Mouse (Mus musculus) ES-E14 (cell line): ENCODE data around the gene Aldh1l1. TPM values are rescaled to one million over a fixed set of nuclear protein-coding genes. Genes with fewer than 3 reads are reported as not detected.
A peak's percentile ranks its signal among the peaks of the same experiment; 100 is the strongest.

ENCODE experiments used
- DNase-seq: peaks from one replicate; pipeline ENCODE4 v3.0.0-alpha.2; 2013; ENCODE audit warnings: low read depth, low spot score
- H3K27ac ChIP-seq: 2 replicates; pipeline ENCODE4 v1.5.1; 2012; ENCODE audit warnings: low read depth, mild to moderate bottlenecking, low read length, moderate library complexity, mixed read lengths; ENCODE audit not compliant: poor library complexity, insufficient read depth, severe bottlenecking
- H3K36me3 ChIP-seq: 2 replicates; pipeline ENCODE4 v1.6.1; 2012; ENCODE audit warnings: mild to moderate bottlenecking, low read length, moderate library complexity, mixed read lengths; ENCODE audit not compliant: control insufficient read depth, poor library complexity, insufficient read depth, severe bottlenecking
- H3K4me1 ChIP-seq, 2 experiments: fragments of 150-350 bp in 1 of 2; sonication (generic) in 1 of 2; 2 replicates each; pipeline ENCODE4 v1.6.1; 2012; ENCODE audit warnings: low read length in 2 of 2, mild to moderate bottlenecking in 1 of 2, mixed read lengths in 1 of 2; ENCODE audit not compliant: control insufficient read depth in 2 of 2, insufficient read depth in 2 of 2, poor library complexity in 1 of 2
- H3K4me3 ChIP-seq, 2 experiments: fragments of 150-350 bp in 1 of 2; sonication (generic) in 1 of 2; 2 replicates each; pipeline ENCODE4 v1.5.1; 2012; ENCODE audit warnings: low read length in 2 of 2, low read depth in 1 of 2, mild to moderate bottlenecking in 1 of 2, mixed read lengths in 1 of 2; ENCODE audit not compliant: insufficient read depth in 1 of 2, poor library complexity in 1 of 2, severe bottlenecking in 1 of 2
- H3K9ac ChIP-seq: 2 replicates; pipeline ENCODE4 v1.6.1; 2012; ENCODE audit warnings: low read depth, mild to moderate bottlenecking, low read length, mixed read lengths; ENCODE audit not compliant: poor library complexity, insufficient read depth, severe bottlenecking
- H3K9me3 ChIP-seq: fragments of 150-350 bp; sonication (generic); 2 replicates; pipeline ENCODE4 v1.6.1; 2012; ENCODE audit warnings: low read depth, mild to moderate bottlenecking, low read length; ENCODE audit not compliant: control insufficient read depth, insufficient read depth
- CHD2 ChIP-seq: IDR thresholded peaks from 2 replicates; pipeline ENCODE4 v1.6.1; 2014; ENCODE audit warnings: mild to moderate bottlenecking, low read depth, low read length, inconsistent platforms
- HCFC1 ChIP-seq: IDR thresholded peaks from 2 replicates; pipeline ENCODE4 v1.6.1; 2012; ENCODE audit warnings: low read length, inconsistent platforms, borderline replicate concordance; ENCODE audit not compliant: insufficient read depth
- MAFK ChIP-seq: IDR thresholded peaks from 2 replicates; pipeline ENCODE4 v1.6.1; 2014; ENCODE audit warnings: mild to moderate bottlenecking, low read depth, low read length, inconsistent platforms; ENCODE audit not compliant: insufficient read depth
- ZC3H11A ChIP-seq: IDR thresholded peaks from 2 replicates; pipeline ENCODE4 v1.6.1; 2012; ENCODE audit warnings: low read depth, mild to moderate bottlenecking, inconsistent platforms, low read length, borderline replicate concordance
- ZNF384 ChIP-seq: IDR thresholded peaks from 2 replicates; pipeline ENCODE4 v1.6.1; 2012; ENCODE audit warnings: low read depth, low read length, inconsistent platforms
- in situ Hi-C, 2 experiments: fragments of 600-800 bp; cut with MboI; formaldehyde crosslinking; loops; one replicate each; pipeline ENCODE4 v1.15.1; 2025; ENCODE audit warnings: low sequenced_read_pairs in 2 of 2, inconsistent platforms in 1 of 2; ENCODE audit not compliant: unreplicated experiment in 2 of 2
- total RNA-seq: library from RNA; depleted of rRNA; stranded (reverse); fragments of 300-350 nt; gene quantifications from 2 replicates; pipeline ENCODE4 v1.2.3, GENCODE M21; 2012

Gene Aldh1l1
- total RNA-seq, 1 experiment: 3.9 TPM

DNA sequence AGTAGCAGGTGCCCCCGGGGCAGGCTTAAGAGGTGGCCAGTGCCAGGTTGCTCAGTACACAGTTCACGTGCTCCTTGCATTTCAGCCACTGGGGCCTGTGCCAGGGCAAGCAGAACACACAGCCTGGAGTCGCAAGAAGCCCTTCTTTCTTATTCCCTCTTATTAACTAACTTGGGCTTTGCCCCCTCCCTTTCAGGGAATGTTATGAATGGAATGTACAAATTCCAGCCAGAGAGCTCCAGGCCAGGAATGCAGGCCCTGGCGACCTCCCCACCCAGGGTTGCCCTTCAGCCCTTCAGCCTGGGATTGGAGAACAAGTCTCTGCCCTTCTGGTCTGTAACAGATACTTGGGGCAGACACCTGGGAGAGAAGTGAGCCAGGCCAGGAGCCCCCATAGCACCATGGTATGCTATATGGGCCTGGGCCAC, 22.0 kb downstream of the Aldh1l1 start:
- TF ChIP-seq CHD2: peak; percentile 64; the same call in 1 of the 2 replicates
- no peak for TF ChIP-seq ZNF384
- no peak for TF ChIP-seq HCFC1
- no peak for TF ChIP-seq ZC3H11A
- no peaks in the 10 kb centered on the region for H3K36me3 ChIP-seq
- peaks cover 5 to 30% of the 10 kb centered on the region in 2 experiments for H3K4me1 ChIP-seq
- peak overlapping the region; percentile 51 for H3K27ac ChIP-seq
- peak overlapping the region; percentile 44 for H3K9ac ChIP-seq
- peak; percentile 66 for DNase-seq
- in situ Hi-C loops: no loop called here
- H3K9me3 ChIP-seq: no peaks in the 10 kb centered on the region
- H3K4me3 ChIP-seq: no peak overlapping the region

DNA sequence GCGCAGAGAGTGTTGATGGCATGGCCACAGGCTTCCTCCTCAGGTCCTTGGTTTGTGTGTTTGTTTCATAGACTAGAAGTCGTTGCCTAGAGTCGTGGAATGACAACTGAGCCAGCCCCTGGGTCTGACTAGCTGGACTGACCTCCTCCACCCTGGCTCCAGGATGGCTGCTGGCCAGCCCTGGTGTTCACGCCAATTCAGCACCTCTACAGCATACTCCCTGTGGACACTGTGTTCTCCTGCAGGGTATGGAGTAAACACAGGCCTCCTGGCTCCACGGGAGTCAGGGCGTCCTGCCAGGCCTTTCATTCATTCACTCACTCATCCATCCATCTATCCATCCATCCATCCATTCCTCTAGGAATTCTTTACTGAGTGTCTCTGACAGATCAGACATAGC, 22.9 kb downstream of the Aldh1l1 start:
- Histone ChIP-seq H3K9ac (no peak overlapping the region), H3K36me3 (no peaks in the 10 kb centered on the region), H3K4me1 (peaks cover 7 to 32% of the 10 kb centered on the region in 2 experiments), H3K27ac (no peak overlapping the region), H3K4me3 (no peak overlapping the region), H3K9me3 (no peaks in the 10 kb centered on the region)
- DNase-seq: no peak
- TF ChIP-seq ZNF384 (no peak), HCFC1 (no peak), ZC3H11A (no peak), CHD2 (no peak), MAFK (no peak)
- in situ Hi-C loops: no loop called here

DNA sequence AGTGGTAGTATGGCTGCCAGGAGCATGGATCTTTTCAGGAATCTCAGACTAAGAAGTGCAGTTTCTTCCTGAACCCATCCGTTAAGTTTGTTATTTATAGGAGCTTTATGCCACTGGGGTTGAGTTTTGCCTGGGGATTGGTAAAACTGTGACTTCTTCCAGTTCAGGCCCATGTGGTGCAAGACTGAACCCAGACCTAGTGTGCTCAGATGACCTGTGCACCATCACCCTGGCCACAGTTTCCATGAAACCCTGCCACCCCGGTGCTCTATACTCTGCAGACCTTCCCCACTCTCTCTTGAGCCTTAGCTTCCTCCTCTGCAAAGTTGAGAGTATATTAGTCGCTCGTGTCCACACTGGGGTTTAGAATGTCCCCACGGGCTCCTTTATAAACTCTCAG, 26.2 kb downstream of the Aldh1l1 start:
- TF ChIP-seq MAFK (no peak), HCFC1 (no peak), ZNF384 (no peak), CHD2 (no peak), ZC3H11A (no peak)
- Histone ChIP-seq H3K36me3 (no peaks in the 10 kb centered on the region), H3K4me1 (peaks cover 8 to 33% of the 10 kb centered on the region in 2 experiments), H3K9me3 (no peaks in the 10 kb centered on the region), H3K27ac (no peak overlapping the region), H3K9ac (no peak overlapping the region), H3K4me3 (no peak overlapping the region)
- in situ Hi-C loops: no loop called here
- DNase-seq: no peak

DNA sequence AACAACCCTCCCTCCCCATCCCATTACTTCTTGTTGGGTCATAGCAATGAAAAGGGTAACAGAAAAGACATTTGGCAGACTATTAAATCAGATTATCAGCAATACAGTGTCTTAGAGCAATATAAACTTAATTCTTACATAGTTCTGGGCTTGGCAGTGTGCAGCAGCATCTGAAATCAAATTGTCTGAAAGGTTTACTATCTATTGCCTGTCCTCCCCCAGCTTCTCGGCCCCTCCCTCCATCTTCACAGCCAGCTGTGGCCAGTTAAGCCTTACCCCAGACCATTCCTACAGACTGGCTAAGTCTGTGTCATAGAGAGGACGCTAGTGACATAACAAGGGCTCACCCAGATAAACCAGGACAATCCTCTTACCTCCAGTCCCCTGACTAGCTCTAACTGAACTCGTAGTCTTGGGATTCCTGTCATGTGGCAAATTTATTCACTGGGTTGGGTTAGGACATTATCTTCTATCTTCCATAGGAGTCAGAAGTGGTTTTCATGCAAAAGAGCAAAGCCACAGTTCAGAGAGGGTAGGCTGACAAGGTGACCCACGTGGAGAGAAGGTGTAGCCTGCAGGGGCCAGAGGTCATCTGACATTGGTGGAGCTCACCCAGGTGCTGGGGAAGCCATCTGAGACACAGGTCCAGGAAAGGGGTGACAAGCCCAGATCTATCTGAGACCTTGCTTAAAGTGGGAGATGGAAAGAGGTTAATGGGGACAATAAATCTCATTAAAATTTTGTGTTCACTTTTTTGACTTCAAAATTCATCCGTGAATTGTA, 27.0 kb downstream of the Aldh1l1 start:
- peaks cover 8 to 26% of the 10 kb centered on the region in 2 experiments; a peak in 3 of 4 replicates for H3K4me1 ChIP-seq
- in situ Hi-C loops: no loop called here
- TF ChIP-seq HCFC1 (no peak), MAFK (no peak), ZC3H11A (no peak), CHD2 (no peak), ZNF384 (no peak)
- H3K27ac ChIP-seq: no peak overlapping the region
- H3K4me3 ChIP-seq: no peak overlapping the region
- no peak for DNase-seq
- H3K36me3 ChIP-seq: no peaks in the 10 kb centered on the region
- no peak overlapping the region for H3K9ac ChIP-seq
- H3K9me3 ChIP-seq: no peaks in the 10 kb centered on the region
